Mouse (Mus musculus) midbrain, embryonic 16.5 days (tissue): ENCODE data around the gene Tmem104. TPM values are rescaled to one million over a fixed set of nuclear protein-coding genes. Genes with fewer than 3 reads are reported as not detected.

Source experiments
- ATAC-seq: fragments of 200-750 bp; cut with Nextera tagmentation; 2 replicates; pipeline ENCODE4 v1.8.0; 2017; ENCODE audit warnings: moderate TSS enrichment
- H3K27ac ChIP-seq: fragments of 300-500 bp; sonication (generic); 2 replicates; pipeline ENCODE4 v1.5.1; 2014; ENCODE audit warnings: mild to moderate bottlenecking, low read length, mixed read lengths
- H3K27me3 ChIP-seq: fragments of 300-500 bp; sonication (generic); 2 replicates; pipeline ENCODE4 v1.6.1; 2014; ENCODE audit warnings: low read depth, low read length, mixed read lengths; ENCODE audit not compliant: control insufficient read depth, insufficient read depth
- H3K36me3 ChIP-seq: fragments of 300-500 bp; sonication (generic); 2 replicates; pipeline ENCODE4 v1.6.1; 2014; ENCODE audit warnings: mild to moderate bottlenecking, low read length, moderate library complexity, mixed read lengths; ENCODE audit not compliant: control insufficient read depth, insufficient read depth
- H3K4me1 ChIP-seq: fragments of 300-500 bp; sonication (generic); 2 replicates; pipeline ENCODE4 v1.6.1; 2014; ENCODE audit warnings: mild to moderate bottlenecking, low read length, mixed read lengths; ENCODE audit not compliant: control insufficient read depth, insufficient read depth
- H3K4me2 ChIP-seq: fragments of 300-500 bp; sonication (generic); 2 replicates; pipeline ENCODE4 v1.6.1; 2014; ENCODE audit warnings: mild to moderate bottlenecking, low read length, mixed read lengths
- H3K4me3 ChIP-seq: fragments of 300-500 bp; sonication (generic); 2 replicates; pipeline ENCODE4 v1.5.1; 2014; ENCODE audit warnings: low read depth, mild to moderate bottlenecking, low read length, moderate library complexity, mixed read lengths
- H3K9ac ChIP-seq: fragments of 300-500 bp; sonication (generic); 2 replicates; pipeline ENCODE4 v1.6.1; 2014; ENCODE audit warnings: low read depth, low read length, mixed read lengths
- H3K9me3 ChIP-seq: fragments of 300-500 bp; sonication (generic); replicated peaks from 2 replicates; pipeline ENCODE4 v1.6.1; 2014; ENCODE audit warnings: mild to moderate bottlenecking, low read length, mixed read lengths; ENCODE audit not compliant: control insufficient read depth, poor library complexity, severe bottlenecking
- WGBS: fragments of 180-500 bp; shearing (Covaris S2); extraction: QIAGEN DNeasy Blood & Tissue Kit; methylation state at CpG from one replicate; pipeline ENCODE4 v1.1.7; 2014; 5-methylcytosine and 5-hydroxymethylcytosine counted together
- microRNA-seq: library from miRNA; unstranded; fragments of <30 nt; microRNA quantifications from one replicate; pipeline ENCODE4, GENCODE M21; 2017
- polyA plus RNA-seq: library from polyadenylated mRNA; unstranded; fragments of >200 nt; fragmentation: Nextera tagmentation; extraction: Ambion mirVana; gene quantifications from 2 replicates; pipeline ENCODE4 v1.2.1, GENCODE M21; 2015

Gene Tmem104
- polyA plus RNA-seq, 1 experiment from 2014 or later: 12.5 TPM

GRCm38 (mm10) chr11:115289885-115290284, 102.6 kb downstream of the Tmem104 start:
- Histone ChIP-seq H3K36me3 (no peaks in the 10 kb centered on the region), H3K27ac (no peak overlapping the region), H3K4me3 (no peak overlapping the region), H3K27me3 (no peaks in the 10 kb centered on the region), H3K4me2 (no peak overlapping the region), H3K9me3 (no peaks in the 10 kb centered on the region), H3K4me1 (peaks cover 3% of the 10 kb centered on the region; the same call in 1 of the 2 replicates), H3K9ac (no peak overlapping the region)
- 78% methylated on average over 8 of the region's 8 CpGs for WGBS
- no peak for ATAC-seq

GRCm38 (mm10) chr11:115290314-115290713, 103.0 kb downstream of the Tmem104 start:
- Histone ChIP-seq H3K4me2 (no peak overlapping the region), H3K4me3 (no peak overlapping the region), H3K9me3 (no peaks in the 10 kb centered on the region), H3K27me3 (no peaks in the 10 kb centered on the region), H3K36me3 (no peaks in the 10 kb centered on the region), H3K4me1 (peaks cover 3% of the 10 kb centered on the region; the same call in 1 of the 2 replicates), H3K27ac (no peak overlapping the region), H3K9ac (no peak overlapping the region)
- 92% methylated on average over 1 of the region's 1 CpGs for whole genome bisulfite sequencing
- no peak for ATAC-seq

- H3K4me1 ChIP-seq: peaks cover 3% of the 10 kb centered on the region; the same call in 1 of the 2 replicates
- 80% methylated on average over 6 of the region's 6 CpGs for WGBS
- ATAC-seq: no peak
- H3K9me3 ChIP-seq: no peaks in the 10 kb centered on the region
- no peak overlapping the region for H3K27ac ChIP-seq
- no peak overlapping the region for H3K4me2 ChIP-seq
- H3K9ac ChIP-seq: no peak overlapping the region
- no peaks in the 10 kb centered on the region for H3K27me3 ChIP-seq
- no peak overlapping the region for H3K4me3 ChIP-seq
- no peaks in the 10 kb centered on the region for H3K36me3 ChIP-seq
These were observed 103.6 kb downstream of the Tmem104 start for GRCm38 (mm10) chr11:115290919-115291318.

GRCm38 (mm10) chr11:115291503-115291902, 104.2 kb downstream of the Tmem104 start:
- Histone ChIP-seq H3K4me1 (peaks cover 2% of the 10 kb centered on the region; the same call in 1 of the 2 replicates), H3K36me3 (no peaks in the 10 kb centered on the region), H3K27me3 (no peaks in the 10 kb centered on the region), H3K4me2 (no peak overlapping the region), H3K9ac (no peak overlapping the region), H3K4me3 (no peak overlapping the region), H3K27ac (no peak overlapping the region), H3K9me3 (no peaks in the 10 kb centered on the region)
- WGBS: 79% methylated on average over 10 of the region's 10 CpGs
- no peak for ATAC-seq

- Histone ChIP-seq H3K9me3 (no peaks in the 10 kb centered on the region), H3K9ac (no peak overlapping the region), H3K4me3 (no peak overlapping the region), H3K4me1 (peaks cover 6% of the 10 kb centered on the region; the same call in 1 of the 2 replicates), H3K27ac (no peak overlapping the region), H3K4me2 (no peak overlapping the region), H3K27me3 (no peaks in the 10 kb centered on the region), H3K36me3 (no peaks in the 10 kb centered on the region)
- 72% methylated on average over 14 of the region's 14 CpGs for WGBS
- ATAC-seq: no peak
These were observed 105.5 kb downstream of the Tmem104 start for GRCm38 (mm10) chr11:115292631-115293375.

GRCm38 (mm10) chr11:115295939-115296338, 108.7 kb downstream of the Tmem104 start:
- Histone ChIP-seq H3K27me3 (no peaks in the 10 kb centered on the region), H3K27ac (no peak overlapping the region), H3K4me2 (no peak overlapping the region), H3K4me1 (peaks cover 6% of the 10 kb centered on the region; the same call in 1 of the 2 replicates), H3K36me3 (no peaks in the 10 kb centered on the region), H3K9ac (no peak overlapping the region), H3K9me3 (no peaks in the 10 kb centered on the region), H3K4me3 (no peak overlapping the region)
- WGBS: 91% methylated on average over 11 of the region's 11 CpGs
- ATAC-seq: no peak

Small RNA genes within 50 kb of the gene (microRNA-seq; reads per million reads assigned to microRNA genes)
- gene Gm25837: not detected

Other genes with a start within 250 kb of the Tmem104 start
- not detected in 2 replicates for gene Cd300c, start 218.3 kb upstream of the Tmem104 start, polyA plus RNA-seq
- not detected in 2 replicates for gene Cd300ld, start 197.6 kb upstream of the Tmem104 start, polyA plus RNA-seq
- 0.94 and 0.95 TPM in 2 replicates for gene Cd300c2, start 185.6 kb upstream of the Tmem104 start, polyA plus RNA-seq
- gene Cd300ld2, start 171.3 kb upstream of the Tmem104 start, polyA plus RNA-seq: not detected in 2 replicates
- gene Cd300ld4, start 160.5 kb upstream of the Tmem104 start, polyA plus RNA-seq: not detected in 2 replicates
- gene Cd300ld5, start 149.7 kb upstream of the Tmem104 start, polyA plus RNA-seq: not detected in 2 replicates
- gene Cd300ld3, start 139.1 kb upstream of the Tmem104 start, polyA plus RNA-seq: not detected in 2 replicates
- 0.11 TPM in 1 of 2 replicates, not detected in the other for gene Cd300e, start 125.3 kb upstream of the Tmem104 start, polyA plus RNA-seq
- gene Rab37, start 96.1 kb upstream of the Tmem104 start, polyA plus RNA-seq: 1.0 TPM in 2 replicates
- 0.34 TPM in 1 of 2 replicates, not detected in the other for gene Cd300lf, start 53.5 kb upstream of the Tmem104 start, polyA plus RNA-seq
- gene Slc9a3r1, start 24.1 kb upstream of the Tmem104 start, polyA plus RNA-seq: 47.5 and 57.5 TPM in 2 replicates
- 23.2 and 23.9 TPM in 2 replicates for gene Nat9, start 372 bp downstream of the Tmem104 start, polyA plus RNA-seq
- 0.18 and 0.31 TPM in 2 replicates for gene Grin2c, start 79.8 kb downstream of the Tmem104 start, polyA plus RNA-seq
- gene Fdxr, start 89.6 kb downstream of the Tmem104 start, polyA plus RNA-seq: 19.7 and 23.4 TPM in 2 replicates
- gene Fads6, start 110.2 kb downstream of the Tmem104 start, polyA plus RNA-seq: 0.91 and 1.4 TPM in 2 replicates
- 0.09 and 0.29 TPM in 2 replicates for gene Otop2, start 119.7 kb downstream of the Tmem104 start, polyA plus RNA-seq
- gene Ush1g, start 134.6 kb downstream of the Tmem104 start, polyA plus RNA-seq: 0.10 and 0.20 TPM in 2 replicates
- gene Otop3, start 147.2 kb downstream of the Tmem104 start, polyA plus RNA-seq: 0.78 and 0.80 TPM in 2 replicates
- 68.6 and 75.2 TPM in 2 replicates for gene Hid1, start 180.3 kb downstream of the Tmem104 start, polyA plus RNA-seq
- gene Cdr2l, start 194.4 kb downstream of the Tmem104 start, polyA plus RNA-seq: 18.5 and 21.6 TPM in 2 replicates
- gene Mrpl58, start 216.3 kb downstream of the Tmem104 start, polyA plus RNA-seq: 173 and 180 TPM in 2 replicates
- 773 and 819 TPM in 2 replicates for gene Atp5h, start 232.5 kb downstream of the Tmem104 start, polyA plus RNA-seq
- 20.1 and 23.1 TPM in 2 replicates for gene Kctd2, start 232.6 kb downstream of the Tmem104 start, polyA plus RNA-seq